Mouse (Mus musculus): ENCODE data around the gene Srsf6.

The Srsf6 gene

GRCm38 (mm10) chr2:162943148-162943846, 12.0 kb downstream of the Srsf6 start, which contains the start of gene L3mbtl1:
L3mbtl1 (plus strand) TSS chr2:162943472.
- H3K4me3 ChIP-seq (replicated peaks; ENCODE audit: low read length), result peak within 1 kb of the TSS; percentile 87
- H3K9me3 ChIP-seq (ENCODE audit: low read length), result no peaks in the 10 kb centered on the region
- peaks cover 41% of the 10 kb centered on the region for H3K27me3 ChIP-seq (ENCODE audit: insufficient read depth, low read length)
- peaks cover 36% of the 10 kb centered on the region for H3K4me1 ChIP-seq (replicated peaks; ENCODE audit: low read depth, low read length)
- TF ChIP-seq NANOG (IDR thresholded peaks at IDR 0.05; ENCODE audit: borderline replicate concordance, low read length), result no peak
- TF ChIP-seq POU5F1 (IDR thresholded peaks at IDR 0.05; ENCODE audit: borderline replicate concordance, low read length), result no peak
- no peak for TF ChIP-seq CTCF (conservative IDR thresholded peaks at IDR 0.05; ENCODE audit: low read length)
- peaks cover 29% of the 10 kb centered on the region for H3K36me3 ChIP-seq (ENCODE audit: insufficient read depth, low read length)

- H3K9me3 ChIP-seq (ENCODE audit: low read length), result no peaks in the 10 kb centered on the region
- peaks cover 46% of the 10 kb centered on the region for H3K27me3 ChIP-seq (ENCODE audit: insufficient read depth, low read length)
- H3K36me3 ChIP-seq (ENCODE audit: insufficient read depth, low read length), result peaks cover 22% of the 10 kb centered on the region
- H3K4me3 ChIP-seq (replicated peaks; ENCODE audit: low read length), result peak overlapping the region; percentile 87
- H3K4me1 ChIP-seq (replicated peaks; ENCODE audit: low read depth, low read length), result peaks cover 40% of the 10 kb centered on the region
- TF ChIP-seq POU5F1 (IDR thresholded peaks at IDR 0.05; ENCODE audit: borderline replicate concordance, low read length) (no peak), CTCF (conservative IDR thresholded peaks at IDR 0.05; ENCODE audit: low read length) (no peak), NANOG (IDR thresholded peaks at IDR 0.05; ENCODE audit: borderline replicate concordance, low read length) (no peak)
Measured at GRCm38 (mm10) chr2:162943931-162944330, 12.6 kb downstream of the Srsf6 start.

DNA sequence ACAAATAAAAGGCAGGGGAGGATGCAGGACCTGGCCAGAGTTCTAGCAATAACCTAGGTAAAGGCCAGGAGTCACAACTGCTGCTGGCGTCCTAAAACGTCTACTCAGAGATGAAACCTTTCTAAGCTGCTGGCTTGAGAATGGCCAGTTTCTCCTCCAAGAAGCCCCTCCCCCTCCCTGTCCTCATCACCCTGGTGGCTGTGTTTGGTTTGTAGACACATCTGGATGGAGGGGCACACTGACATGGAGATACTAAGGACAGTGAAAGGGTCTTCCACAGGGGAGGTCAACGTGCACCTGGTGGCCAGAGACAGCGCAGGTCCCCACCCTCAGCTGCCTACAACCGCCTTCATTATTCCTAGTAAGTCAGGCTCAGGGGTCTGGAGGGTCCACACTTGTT, 15.6 kb downstream of the Srsf6 start:
- no peaks in the 10 kb centered on the region for H3K36me3 ChIP-seq (ENCODE audit: insufficient read depth, low read length)
- peaks cover 40% of the 10 kb centered on the region for H3K4me1 ChIP-seq (replicated peaks; ENCODE audit: low read depth, low read length)
- TF ChIP-seq CTCF (conservative IDR thresholded peaks at IDR 0.05; ENCODE audit: low read length) (no peak), POU5F1 (IDR thresholded peaks at IDR 0.05; ENCODE audit: borderline replicate concordance, low read length) (no peak), NANOG (IDR thresholded peaks at IDR 0.05; ENCODE audit: borderline replicate concordance, low read length) (no peak)
- peaks cover 39% of the 10 kb centered on the region for H3K27me3 ChIP-seq (ENCODE audit: insufficient read depth, low read length)
- peak overlapping the region; percentile 71 for H3K4me3 ChIP-seq (replicated peaks; ENCODE audit: low read length)
- H3K9me3 ChIP-seq (ENCODE audit: low read length), result peaks cover 8% of the 10 kb centered on the region

DNA sequence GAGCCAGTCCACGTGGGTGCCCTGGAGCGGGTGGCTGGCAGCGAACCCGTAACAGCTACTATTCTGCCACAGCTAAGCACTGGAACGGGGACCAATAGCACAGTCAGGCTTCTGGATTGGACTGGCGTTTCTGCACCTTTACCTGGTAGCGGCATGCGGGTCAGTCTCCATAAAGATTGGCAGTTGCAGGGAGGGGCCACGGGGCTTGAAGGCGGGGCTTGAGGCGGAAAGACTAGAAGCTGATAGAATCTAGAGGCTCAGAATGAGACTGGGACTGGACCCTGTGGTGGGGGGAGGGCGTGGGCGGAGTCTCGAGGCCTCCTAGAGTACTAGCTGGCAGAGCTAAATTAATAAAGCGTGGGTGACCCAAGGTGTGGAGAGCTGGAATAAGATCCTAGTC, 16.4 kb downstream of the Srsf6 start:
- Histone ChIP-seq H3K27me3 (ENCODE audit: insufficient read depth, low read length) (peaks cover 35% of the 10 kb centered on the region), H3K4me3 (replicated peaks; ENCODE audit: low read length) (peak overlapping the region; percentile 71), H3K36me3 (ENCODE audit: insufficient read depth, low read length) (no peaks in the 10 kb centered on the region), H3K4me1 (replicated peaks; ENCODE audit: low read depth, low read length) (peaks cover 36% of the 10 kb centered on the region), H3K9me3 (ENCODE audit: low read length) (peaks cover 8% of the 10 kb centered on the region)
- TF ChIP-seq POU5F1 (IDR thresholded peaks at IDR 0.05; ENCODE audit: borderline replicate concordance, low read length) (no peak), CTCF (conservative IDR thresholded peaks at IDR 0.05; ENCODE audit: low read length) (no peak), NANOG (IDR thresholded peaks at IDR 0.05; ENCODE audit: borderline replicate concordance, low read length) (no peak)

GRCm38 (mm10) chr2:162948221-162948620, 16.9 kb downstream of the Srsf6 start:
- H3K27me3 ChIP-seq (ENCODE audit: insufficient read depth, low read length), result peaks cover 31% of the 10 kb centered on the region
- H3K36me3 ChIP-seq (ENCODE audit: insufficient read depth, low read length), result no peaks in the 10 kb centered on the region
- TF ChIP-seq POU5F1 (IDR thresholded peaks at IDR 0.05; ENCODE audit: borderline replicate concordance, low read length) (no peak), CTCF (conservative IDR thresholded peaks at IDR 0.05; ENCODE audit: low read length) (no peak), NANOG (IDR thresholded peaks at IDR 0.05; ENCODE audit: borderline replicate concordance, low read length) (no peak)
- peaks cover 8% of the 10 kb centered on the region for H3K9me3 ChIP-seq (ENCODE audit: low read length)
- H3K4me1 ChIP-seq (replicated peaks; ENCODE audit: low read depth, low read length), result peaks cover 32% of the 10 kb centered on the region
- H3K4me3 ChIP-seq (replicated peaks; ENCODE audit: low read length), result peak overlapping the region; percentile 71

GRCm38 (mm10) chr2:162950776-162951175, 19.4 kb downstream of the Srsf6 start:
- TF ChIP-seq NANOG (IDR thresholded peaks at IDR 0.05; ENCODE audit: borderline replicate concordance, low read length) (no peak), POU5F1 (IDR thresholded peaks at IDR 0.05; ENCODE audit: borderline replicate concordance, low read length) (no peak), CTCF (conservative IDR thresholded peaks at IDR 0.05; ENCODE audit: low read length) (no peak)
- H3K36me3 ChIP-seq (ENCODE audit: insufficient read depth, low read length), result no peaks in the 10 kb centered on the region
- no peak overlapping the region for H3K4me3 ChIP-seq (replicated peaks; ENCODE audit: low read length)
- peaks cover 18% of the 10 kb centered on the region; the same call in 1 of the 2 replicates for H3K27me3 ChIP-seq (ENCODE audit: insufficient read depth, low read length)
- peaks cover 8% of the 10 kb centered on the region for H3K9me3 ChIP-seq (ENCODE audit: low read length)
- peaks cover 23% of the 10 kb centered on the region for H3K4me1 ChIP-seq (replicated peaks; ENCODE audit: low read depth, low read length)

DNA sequence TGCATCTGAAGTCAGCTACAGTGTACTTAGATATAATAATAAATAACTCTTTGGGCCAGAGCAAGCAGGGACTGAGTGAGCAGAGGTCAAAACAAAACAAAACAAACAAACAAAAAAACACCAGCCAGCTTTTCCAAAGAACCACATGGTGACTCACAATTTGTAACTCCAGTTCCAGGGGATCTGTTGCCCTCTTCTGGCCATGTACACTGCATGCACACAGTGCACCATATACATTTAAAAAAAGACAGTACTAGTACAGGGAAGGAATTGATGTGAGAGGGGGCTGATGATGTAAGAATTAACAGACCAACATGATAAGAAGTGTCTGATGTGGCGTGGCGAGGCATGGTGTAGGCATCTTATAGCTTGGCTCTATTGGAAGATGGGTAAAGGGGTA, 25.5 kb downstream of the Srsf6 start:
- TF ChIP-seq POU5F1 (IDR thresholded peaks at IDR 0.05; ENCODE audit: borderline replicate concordance, low read length) (no peak), CTCF (conservative IDR thresholded peaks at IDR 0.05; ENCODE audit: low read length) (0 out of 2 replicates have a peak, but pooled peaks have one; percentile 9)
- peaks cover 4% of the 10 kb centered on the region; the same call in 1 of the 2 replicates for H3K27me3 ChIP-seq (ENCODE audit: insufficient read depth, low read length)
- no peaks in the 10 kb centered on the region for H3K9me3 ChIP-seq (ENCODE audit: low read length)
- no peaks in the 10 kb centered on the region for H3K36me3 ChIP-seq (ENCODE audit: insufficient read depth, low read length)
- peaks cover 7% of the 10 kb centered on the region for H3K4me1 ChIP-seq (replicated peaks; ENCODE audit: low read depth, low read length)
- no peak overlapping the region for H3K4me3 ChIP-seq (replicated peaks; ENCODE audit: low read length)

- H3K4me1 ChIP-seq (replicated peaks; ENCODE audit: low read depth, low read length), result peaks cover 7% of the 10 kb centered on the region
- TF ChIP-seq POU5F1 (IDR thresholded peaks at IDR 0.05; ENCODE audit: borderline replicate concordance, low read length) (no peak), CTCF (conservative IDR thresholded peaks at IDR 0.05; ENCODE audit: low read length) (no peak), NANOG (IDR thresholded peaks at IDR 0.05; ENCODE audit: borderline replicate concordance, low read length) (no peak)
- H3K27me3 ChIP-seq (ENCODE audit: insufficient read depth, low read length), result peaks cover 4% of the 10 kb centered on the region; the same call in 1 of the 2 replicates
- H3K4me3 ChIP-seq (replicated peaks; ENCODE audit: low read length), result no peak overlapping the region
- H3K9me3 ChIP-seq (ENCODE audit: low read length), result no peaks in the 10 kb centered on the region
- H3K36me3 ChIP-seq (ENCODE audit: insufficient read depth, low read length), result no peaks in the 10 kb centered on the region
Measured at GRCm38 (mm10) chr2:162961321-162961720, 30.0 kb downstream of the Srsf6 start.
